Mouse (Mus musculus): ENCODE results near the gene Uqcrq. TPM values are rescaled to one million over a fixed set of nuclear protein-coding genes. Genes with fewer than 3 reads are reported as not detected.

Gene Uqcrq
- total RNA-seq, 2 experiments from 2014 or later, result 67.9 to 326 TPM

DNA sequence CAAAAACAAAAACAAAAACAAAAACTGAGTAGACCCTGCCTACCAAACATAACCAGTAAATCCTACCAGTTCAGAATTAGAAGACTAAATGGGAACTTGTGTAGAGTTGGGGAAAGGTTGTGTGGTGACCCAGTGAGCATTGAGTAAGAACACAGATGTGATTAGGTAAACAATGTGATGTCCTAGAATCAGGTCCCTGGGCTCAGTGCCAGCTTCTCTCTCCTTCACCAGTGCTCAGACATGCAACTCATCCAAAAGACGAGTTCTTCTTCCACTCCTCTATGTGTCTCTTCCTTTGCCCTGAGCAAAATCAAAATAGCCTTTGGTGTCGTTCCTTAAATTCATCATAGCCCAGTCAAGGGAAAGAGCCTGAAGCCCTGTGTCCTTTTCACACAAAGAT, 5.8 kb downstream of the Uqcrq start:
- no peak for ATAC-seq (replicated peaks; ENCODE audit: low FRiP score, low TSS enrichment, poor library complexity, severe bottlenecking)

DNA sequence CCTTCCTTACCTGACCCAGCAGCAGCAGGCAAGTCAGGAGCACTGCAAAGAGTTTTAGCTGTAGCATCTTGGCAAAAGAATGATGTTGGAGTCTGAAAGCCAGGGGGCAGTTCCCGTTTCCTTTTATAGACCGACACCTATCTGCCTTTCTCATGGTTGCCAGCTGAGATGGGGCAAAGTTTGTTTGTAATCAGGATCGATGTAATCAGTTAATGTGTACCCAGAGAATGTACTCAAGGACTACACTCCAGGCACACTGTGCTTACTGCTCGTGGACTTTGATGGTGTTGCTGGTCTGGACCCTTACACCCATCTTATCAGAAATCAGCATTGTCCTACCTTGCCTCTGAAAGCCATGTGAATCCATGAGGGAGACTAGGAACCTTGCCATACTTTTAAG, 7.6 kb downstream of the Uqcrq start, which contains the start of gene Leap2:
TSS of gene Leap2 (minus strand) at position 135 of the 400 bp plus-strand sequence.
- no peak for ATAC-seq (replicated peaks; ENCODE audit: low FRiP score, low TSS enrichment, poor library complexity, severe bottlenecking)

DNA sequence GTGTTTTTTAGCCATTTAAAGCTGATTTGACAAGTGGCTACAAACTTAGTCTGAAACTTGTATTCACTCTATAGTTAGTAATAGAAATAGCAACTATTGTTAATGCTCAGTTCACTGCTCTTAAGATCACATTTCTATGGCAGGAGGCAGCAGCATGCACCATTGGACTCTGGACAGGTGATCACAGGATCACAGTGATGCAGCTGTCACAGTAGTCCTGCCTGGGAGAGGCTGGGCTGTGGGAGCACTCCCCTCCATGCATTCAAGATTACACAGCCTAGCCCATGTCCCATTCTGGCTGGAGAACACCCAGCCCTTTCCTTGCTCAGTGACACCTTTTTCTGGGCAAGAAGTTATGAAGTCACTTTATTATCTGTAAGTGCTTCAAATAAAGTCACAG, 12.6 kb downstream of the Uqcrq start:
- ATAC-seq (replicated peaks; ENCODE audit: low FRiP score, low TSS enrichment, poor library complexity, severe bottlenecking), result no peak

DNA sequence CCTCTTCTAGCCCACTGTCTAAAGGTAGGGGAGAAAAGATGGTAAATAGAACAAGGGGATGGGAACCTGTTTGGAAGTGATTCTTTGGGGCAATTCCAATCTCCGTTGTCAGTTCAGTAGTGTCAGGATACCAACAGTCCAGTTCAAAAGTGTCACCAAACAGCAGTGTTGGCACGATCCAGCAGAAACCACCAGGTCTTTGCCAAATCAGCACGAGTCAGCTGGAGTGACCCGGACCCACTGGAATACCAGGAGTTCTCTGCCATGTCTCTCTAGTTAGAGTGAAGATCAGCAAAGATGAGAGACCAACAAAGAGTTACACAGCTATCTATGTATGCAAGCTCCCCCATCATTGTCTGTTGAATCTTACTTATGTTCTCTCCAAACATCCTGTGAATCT, 16.8 kb downstream of the Uqcrq start:
- no peak for ATAC-seq (replicated peaks; ENCODE audit: low FRiP score, low TSS enrichment, poor library complexity, severe bottlenecking)

DNA sequence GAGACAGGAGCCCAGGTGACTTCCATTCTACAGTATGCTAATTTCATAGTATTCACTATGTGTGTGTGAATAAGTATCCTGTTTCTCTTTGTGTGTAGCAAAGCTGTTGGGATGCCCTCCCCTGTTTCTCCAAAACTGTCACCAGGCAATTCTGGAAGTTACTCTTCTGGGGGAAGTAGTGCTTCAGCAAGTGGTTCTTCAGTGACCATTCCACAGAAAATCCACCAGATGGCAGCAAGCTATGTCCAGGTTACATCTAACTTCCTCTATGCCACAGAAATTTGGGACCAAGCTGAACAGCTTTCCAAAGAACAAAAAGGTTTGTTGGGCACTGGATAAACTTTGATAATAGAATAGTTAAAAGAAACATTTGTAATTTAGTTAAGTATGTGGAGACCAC, 18.9 kb downstream of the Uqcrq start:
- peak; percentile 57; the same call in 1 of the 2 replicates for ATAC-seq (replicated peaks; ENCODE audit: low FRiP score, low TSS enrichment, poor library complexity, severe bottlenecking)

DNA sequence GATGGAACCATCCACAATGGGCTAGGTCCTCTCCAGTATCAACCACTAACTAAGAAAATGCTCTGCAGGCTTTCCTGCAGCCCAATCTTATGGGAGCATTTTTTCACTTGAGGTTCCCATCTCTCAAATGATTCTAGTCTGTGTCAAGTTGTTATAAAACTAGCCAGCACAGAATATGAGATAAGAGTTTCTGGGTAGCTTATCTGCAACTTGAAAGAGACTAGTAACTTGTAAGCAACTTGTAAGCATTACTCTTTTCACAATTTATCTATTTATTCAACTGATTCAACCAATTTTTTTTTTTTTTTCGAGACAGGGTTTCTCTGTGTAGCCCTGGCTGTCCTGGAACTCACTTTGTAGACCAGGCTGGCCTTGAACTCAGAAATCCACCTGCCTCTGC, 27.0 kb downstream of the Uqcrq start:
- ATAC-seq (replicated peaks; ENCODE audit: low FRiP score, low TSS enrichment, poor library complexity, severe bottlenecking), result no peak

DNA sequence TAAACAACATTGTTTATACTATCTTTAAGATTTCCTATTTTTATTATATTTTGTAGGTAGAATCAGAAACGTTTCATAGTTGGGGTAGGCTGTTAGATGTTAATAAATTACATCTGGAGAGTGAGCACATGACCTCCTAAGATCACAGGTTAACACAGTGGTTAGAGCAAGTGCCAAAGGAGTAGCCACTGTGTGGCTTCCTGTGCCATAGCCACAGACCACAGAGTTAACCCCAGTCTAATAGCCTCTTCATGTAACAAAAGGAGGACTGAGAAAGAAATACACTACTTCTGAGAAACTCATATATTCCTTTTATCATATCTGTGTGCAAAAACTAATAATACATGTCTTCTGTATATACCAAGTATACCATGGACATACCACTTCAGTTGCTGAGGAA, 36.8 kb downstream of the Uqcrq start:
- ATAC-seq (replicated peaks; ENCODE audit: low FRiP score, low TSS enrichment, poor library complexity, severe bottlenecking), result no peak

DNA sequence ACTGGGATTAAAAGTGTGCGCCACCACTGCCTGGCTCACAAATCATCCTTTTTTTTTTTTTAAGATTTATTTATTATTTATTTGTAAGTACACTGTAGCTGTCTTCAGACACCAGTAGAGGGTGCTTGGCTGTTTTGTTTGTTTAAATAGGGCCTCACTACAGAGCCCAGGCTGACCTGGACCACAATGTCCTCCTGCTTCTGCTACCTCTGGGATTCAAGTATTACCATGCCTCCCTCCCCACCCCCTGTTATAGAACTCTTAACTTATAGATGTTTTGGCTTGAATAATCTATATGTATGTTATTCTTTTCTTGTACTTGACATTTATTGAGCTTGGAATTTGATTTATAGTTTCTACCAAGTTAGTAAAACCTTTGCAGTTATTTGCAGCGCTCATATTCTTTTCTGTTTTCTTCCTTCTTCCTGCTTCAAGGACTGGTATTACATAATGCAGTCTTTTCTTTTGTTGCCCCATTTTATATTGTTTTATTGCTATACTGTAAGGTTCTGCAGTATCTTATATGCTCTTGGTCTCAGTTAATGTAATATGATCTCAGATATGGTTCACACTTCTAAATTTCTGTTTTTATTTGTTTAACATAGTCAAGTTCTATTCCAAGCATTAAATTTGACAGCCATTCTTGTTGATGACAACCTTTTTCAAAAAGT, 46.7 kb downstream of the Uqcrq start:
- ATAC-seq (replicated peaks; ENCODE audit: low FRiP score, low TSS enrichment, poor library complexity, severe bottlenecking), result no peak

DNA sequence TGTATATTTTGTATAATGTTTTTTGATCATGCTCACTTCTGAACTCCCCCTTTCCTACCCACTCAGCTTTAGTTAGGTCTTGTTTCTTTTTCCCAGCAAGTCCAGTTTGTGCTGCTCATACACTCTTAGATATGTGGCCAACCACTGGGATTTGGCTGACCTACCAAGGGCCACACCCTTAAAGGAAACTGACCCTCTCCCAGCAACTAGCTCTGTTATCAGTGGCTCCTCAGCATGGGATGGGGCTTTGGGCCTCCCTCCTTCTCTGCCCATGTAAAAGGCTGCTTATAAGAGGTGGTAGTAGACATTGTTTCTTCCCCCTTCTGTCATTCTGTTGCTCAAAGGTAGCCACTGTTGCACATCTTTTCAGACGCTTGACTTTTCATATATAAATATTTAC, 51.7 kb downstream of the Uqcrq start:
- ATAC-seq (replicated peaks; ENCODE audit: low FRiP score, low TSS enrichment, poor library complexity, severe bottlenecking), result no peak

Other genes starting within 250 kb of the Uqcrq start
- 114 and 126 TPM in 2 replicates for gene Hspa4, start 130.4 kb downstream of the Uqcrq start, total RNA-seq (2014; fragmentation: Nextera tagmentation)
- gene Hspa4, start 130.4 kb downstream of the Uqcrq start, total RNA-seq (2017), result 598 and 714 TPM in 2 replicates
- gene Zcchc10, start 106.2 kb downstream of the Uqcrq start, total RNA-seq (2014; fragmentation: Nextera tagmentation), result 14.9 and 27.5 TPM in 2 replicates
- gene Zcchc10, start 106.2 kb downstream of the Uqcrq start, total RNA-seq (2017), result 3.8 and 8.7 TPM in 2 replicates
- gene Aff4, start 80.0 kb downstream of the Uqcrq start, total RNA-seq (2014; fragmentation: Nextera tagmentation), result 55.8 and 78.3 TPM in 2 replicates
- gene Aff4, start 80.0 kb downstream of the Uqcrq start, total RNA-seq (2017), result 39.1 and 45.0 TPM in 2 replicates
- 2.6 TPM in 1 of 2 replicates, not detected in the other for gene Leap2, start 7.7 kb downstream of the Uqcrq start, total RNA-seq (2014; fragmentation: Nextera tagmentation)
- not detected in 2 replicates for gene Leap2, start 7.7 kb downstream of the Uqcrq start, total RNA-seq (2017)
- gene Gdf9, start 192 bp upstream of the Uqcrq start, total RNA-seq (2014; fragmentation: Nextera tagmentation), result 0.24 and 0.32 TPM in 2 replicates
- gene Gdf9, start 192 bp upstream of the Uqcrq start, total RNA-seq (2017), result 0.42 and 0.80 TPM in 2 replicates
- gene Gm10447, start 26.3 kb upstream of the Uqcrq start, total RNA-seq (2014; fragmentation: Nextera tagmentation), result not detected in 2 replicates
- not detected in 2 replicates for gene Gm10447, start 26.3 kb upstream of the Uqcrq start, total RNA-seq (2017)
- gene Shroom1, start 26.4 kb upstream of the Uqcrq start, total RNA-seq (2014; fragmentation: Nextera tagmentation), result not detected in 2 replicates
- gene Shroom1, start 26.4 kb upstream of the Uqcrq start, total RNA-seq (2017), result not detected in 2 replicates
- not detected in 2 replicates for gene Gm9837, start 39.6 kb upstream of the Uqcrq start, total RNA-seq (2014; fragmentation: Nextera tagmentation)
- gene Gm9837, start 39.6 kb upstream of the Uqcrq start, total RNA-seq (2017), result not detected in 2 replicates
- not detected in 2 replicates for gene Gm9945, start 49.3 kb upstream of the Uqcrq start, total RNA-seq (2014; fragmentation: Nextera tagmentation)
- gene Gm9945, start 49.3 kb upstream of the Uqcrq start, total RNA-seq (2017), result not detected in 2 replicates
- gene Sowaha, start 49.4 kb upstream of the Uqcrq start, total RNA-seq (2014; fragmentation: Nextera tagmentation), result 3.9 and 7.0 TPM in 2 replicates
- 3.7 and 4.7 TPM in 2 replicates for gene Sowaha, start 49.4 kb upstream of the Uqcrq start, total RNA-seq (2017)
- 229 and 247 TPM in 2 replicates for gene Sept8, start 88.4 kb upstream of the Uqcrq start, total RNA-seq (2014; fragmentation: Nextera tagmentation)
- 135 and 175 TPM in 2 replicates for gene Sept8, start 88.4 kb upstream of the Uqcrq start, total RNA-seq (2017)
- 14.4 and 14.6 TPM in 2 replicates for gene Kif3a, start 136.5 kb upstream of the Uqcrq start, total RNA-seq (2014; fragmentation: Nextera tagmentation)
- 20.0 and 21.9 TPM in 2 replicates for gene Kif3a, start 136.5 kb upstream of the Uqcrq start, total RNA-seq (2017)
- not detected in 2 replicates for gene Il4, start 187.8 kb upstream of the Uqcrq start, total RNA-seq (2014; fragmentation: Nextera tagmentation)
- 3.5 and 5.0 TPM in 2 replicates for gene Il4, start 187.8 kb upstream of the Uqcrq start, total RNA-seq (2017)
- not detected in 2 replicates for gene Il13, start 203.9 kb upstream of the Uqcrq start, total RNA-seq (2014; fragmentation: Nextera tagmentation)
- not detected in 2 replicates for gene Il13, start 203.9 kb upstream of the Uqcrq start, total RNA-seq (2017)